Mouse (Mus musculus) C2C12 (cell line): Measurements from ENCODE around the gene Lbh.

Experiments
- CEBPB ChIP-seq: IDR thresholded peaks from one replicate; pipeline ENCODE4 v1.6.1; 2011; ENCODE audit warnings: low read depth, mild to moderate bottlenecking, control low read depth, moderate library complexity
- CTCF ChIP-seq: IDR thresholded peaks from one replicate; pipeline ENCODE4 v1.5.1; 2011; ENCODE audit not compliant: control insufficient read depth, insufficient read depth, insufficient read length
- FOSL1 ChIP-seq: IDR thresholded peaks from one replicate; pipeline ENCODE4 v1.8.0; 2011; ENCODE audit warnings: mild to moderate bottlenecking, low read length; ENCODE audit not compliant: poor library complexity, insufficient read depth, severe bottlenecking
- MAX ChIP-seq: IDR thresholded peaks from one replicate; pipeline ENCODE4 v1.6.1; 2011; ENCODE audit warnings: mild to moderate bottlenecking, control low read depth
- MYOD1 ChIP-seq: IDR thresholded peaks from one replicate; pipeline ENCODE4 v1.6.1; 2011; ENCODE audit warnings: low read depth; ENCODE audit not compliant: control insufficient read depth, insufficient read length
- MYOG ChIP-seq: IDR thresholded peaks from one replicate; pipeline ENCODE4 v1.6.1; 2011; ENCODE audit not compliant: control insufficient read depth, insufficient read length; ENCODE audit errors: extremely low read depth
- USF1 ChIP-seq: IDR thresholded peaks from one replicate; pipeline ENCODE4 v1.6.1; 2011; ENCODE audit warnings: low read depth, mild to moderate bottlenecking, control low read depth, moderate library complexity

DNA sequence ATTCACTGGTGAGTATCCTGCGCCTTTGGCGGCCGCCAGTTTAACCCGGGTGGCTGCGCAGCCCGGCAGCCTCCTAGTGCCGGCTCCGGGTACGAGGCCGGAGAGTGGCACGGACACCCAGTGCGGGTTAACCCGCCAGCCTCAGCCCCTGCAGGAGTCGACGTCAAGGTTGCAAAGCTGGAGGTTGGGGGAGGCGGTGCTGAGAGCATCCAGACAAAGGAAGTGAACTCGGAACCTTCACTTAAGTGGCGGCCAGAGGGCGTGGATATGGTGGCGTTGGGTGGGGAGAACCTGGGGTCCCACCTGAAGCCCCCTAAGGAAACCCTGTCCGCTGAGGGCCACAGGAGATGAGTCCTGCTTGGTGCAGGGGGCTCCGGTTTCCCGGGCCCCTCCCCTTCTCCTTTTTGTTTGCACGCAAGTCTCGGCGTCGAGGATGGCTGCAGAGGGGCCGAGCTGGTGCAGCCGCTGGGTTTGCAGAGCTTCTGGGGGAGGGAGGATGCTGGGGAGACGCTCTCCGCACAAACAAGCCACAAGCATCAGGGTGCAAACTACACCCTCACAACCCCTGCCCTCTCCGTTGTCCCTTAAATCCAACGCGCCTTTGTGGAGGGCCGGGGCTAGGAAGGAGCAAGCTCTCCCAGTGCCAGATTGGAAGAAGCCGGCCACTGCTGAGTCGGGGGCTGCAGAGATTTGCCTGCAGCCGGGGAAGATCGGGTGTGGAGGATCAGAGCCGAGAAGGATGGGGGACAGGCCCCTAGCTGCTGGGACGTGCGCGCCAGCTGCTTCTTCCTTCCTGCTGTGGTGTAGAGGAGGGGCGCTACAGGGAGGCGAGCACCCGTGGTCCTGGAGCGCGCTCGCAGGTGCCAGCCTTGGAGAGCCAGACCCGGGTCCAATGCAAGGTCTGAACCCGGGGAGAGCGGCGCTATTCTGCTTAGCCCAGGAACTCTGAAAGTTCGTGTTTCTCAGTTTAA, 751 bp downstream of the Lbh start:
- no peak for TF ChIP-seq CTCF
- TF ChIP-seq MAX, result no peak
- TF ChIP-seq MYOG, result no peak
- TF ChIP-seq CEBPB, result no peak
- no peak for TF ChIP-seq USF1
- no peak for TF ChIP-seq FOSL1
- TF ChIP-seq MYOD1, result no peak
